Mouse (Mus musculus): ENCODE data around the gene Abcc6.

Gene Abcc6

GRCm38 (mm10) chr7:46030145-46030488 is at the start of gene Abcc6:
Gene Abcc6 (minus strand): TSS chr7:46030302.
- no peak for DNase-seq (ENCODE audit: low read depth, low spot score)

GRCm38 (mm10) chr7:46077675-46078074 is 47.6 kb upstream of the Abcc6 start:
- no peak for DNase-seq (ENCODE audit: low read depth, low spot score)

- DNase-seq (ENCODE audit: low read depth, low spot score), result no peak
Observed at GRCm38 (mm10) chr7:46076844-46077243, 46.7 kb upstream of the Abcc6 start.

GRCm38 (mm10) chr7:46068831-46069230 is 38.7 kb upstream of the Abcc6 start:
- no peak for DNase-seq (ENCODE audit: low read depth, low spot score)

GRCm38 (mm10) chr7:46063296-46063695 is 33.2 kb upstream of the Abcc6 start:
- no peak for DNase-seq (ENCODE audit: low read depth, low spot score)

GRCm38 (mm10) chr7:46061614-46062013 is 31.5 kb upstream of the Abcc6 start:
- no peak for DNase-seq (ENCODE audit: low read depth, low spot score)

GRCm38 (mm10) chr7:46060688-46061087 is 30.6 kb upstream of the Abcc6 start:
- DNase-seq (ENCODE audit: low read depth, low spot score), result no peak

- DNase-seq (ENCODE audit: low read depth, low spot score), result no peak
Observed at GRCm38 (mm10) chr7:46058882-46059281, 28.8 kb upstream of the Abcc6 start.

- no peak for DNase-seq (ENCODE audit: low read depth, low spot score)
Observed at GRCm38 (mm10) chr7:46053566-46053965, 23.5 kb upstream of the Abcc6 start.

- no peak for DNase-seq (ENCODE audit: low read depth, low spot score)
Observed at GRCm38 (mm10) chr7:46052161-46052821, 22.2 kb upstream of the Abcc6 start.

- DNase-seq (ENCODE audit: low read depth, low spot score), result no peak
Observed at GRCm38 (mm10) chr7:46049981-46050380, 19.9 kb upstream of the Abcc6 start.

- DNase-seq (ENCODE audit: low read depth, low spot score), result no peak
Observed at GRCm38 (mm10) chr7:46047873-46048562, 17.9 kb upstream of the Abcc6 start.

GRCm38 (mm10) chr7:46045882-46046281 is 15.8 kb upstream of the Abcc6 start:
- no peak for DNase-seq (ENCODE audit: low read depth, low spot score)

GRCm38 (mm10) chr7:46044106-46044505 is 14.0 kb upstream of the Abcc6 start:
- DNase-seq (ENCODE audit: low read depth, low spot score), result no peak

GRCm38 (mm10) chr7:46039873-46040272 is 9.8 kb upstream of the Abcc6 start:
- no peak for DNase-seq (ENCODE audit: low read depth, low spot score)

- DNase-seq (ENCODE audit: low read depth, low spot score), result no peak
Observed at GRCm38 (mm10) chr7:46037433-46037832, 7.3 kb upstream of the Abcc6 start.

- DNase-seq (ENCODE audit: low read depth, low spot score), result no peak
Observed at GRCm38 (mm10) chr7:46035468-46035867, 5.4 kb upstream of the Abcc6 start.

GRCm38 (mm10) chr7:46034991-46035390 is 4.9 kb upstream of the Abcc6 start:
- DNase-seq (ENCODE audit: low read depth, low spot score), result no peak

GRCm38 (mm10) chr7:46033870-46034337 is 3.8 kb upstream of the Abcc6 start:
- no peak for DNase-seq (ENCODE audit: low read depth, low spot score)

- peak; percentile 92 for DNase-seq (ENCODE audit: low read depth, low spot score)
Observed at GRCm38 (mm10) chr7:46033109-46033869, 3.2 kb upstream of the Abcc6 start, which contains the start of gene Nomo1. Gene Nomo1 (plus strand): TSS chr7:46033698.

GRCm38 (mm10) chr7:46031075-46031474 is 973 bp upstream of the Abcc6 start:
- no peak for DNase-seq (ENCODE audit: low read depth, low spot score)

Measured in WW6 (cell line).